Mouse (Mus musculus): ENCODE data around the gene Cep350. TPM values are rescaled to one million over a fixed set of nuclear protein-coding genes. Genes with fewer than 3 reads are reported as not detected.

The Cep350 gene
- polyA plus RNA-seq, 1 experiment from 2014 or later, result 12.6 TPM

GRCm38 (mm10) chr1:155801014-155801991 is 171.8 kb downstream of the Cep350 start:
- no peak overlapping the region for H3K9ac ChIP-seq
- H3K4me3 ChIP-seq, result no peak overlapping the region
- no peak overlapping the region for H3K4me2 ChIP-seq
- H3K36me3 ChIP-seq, result peaks cover 19% of the 10 kb centered on the region
- 67% methylated on average over 11 of the region's 11 CpGs for WGBS
- H3K9me3 ChIP-seq, result no peaks in the 10 kb centered on the region
- no peak overlapping the region for H3K27ac ChIP-seq
- ATAC-seq (ENCODE audit: insufficient number of reproducible peaks, low FRiP score, low TSS enrichment, low read depth), result no peak
- H3K4me1 ChIP-seq, result 0 out of 2 replicates have a peak, but pooled peaks cover 2% of the 10 kb centered on the region
- H3K27me3 ChIP-seq, result no peaks in the 10 kb centered on the region

GRCm38 (mm10) chr1:155798000-155798399 is 175.1 kb downstream of the Cep350 start:
- Histone ChIP-seq H3K4me2 (no peak overlapping the region), H3K27me3 (no peaks in the 10 kb centered on the region), H3K9me3 (no peaks in the 10 kb centered on the region), H3K4me1 (0 out of 2 replicates have a peak, but pooled peaks cover 2% of the 10 kb centered on the region), H3K4me3 (no peak overlapping the region), H3K36me3 (peaks cover 37% of the 10 kb centered on the region), H3K27ac (no peak overlapping the region), H3K9ac (no peak overlapping the region)
- 88% methylated on average over 4 of the region's 4 CpGs for WGBS
- ATAC-seq (ENCODE audit: insufficient number of reproducible peaks, low FRiP score, low TSS enrichment, low read depth), result no peak

GRCm38 (mm10) chr1:155797425-155797824 is 175.6 kb downstream of the Cep350 start:
- Histone ChIP-seq H3K4me3 (no peak overlapping the region), H3K9me3 (no peaks in the 10 kb centered on the region), H3K36me3 (peaks cover 37% of the 10 kb centered on the region), H3K27me3 (no peaks in the 10 kb centered on the region), H3K9ac (no peak overlapping the region), H3K4me1 (0 out of 2 replicates have a peak, but pooled peaks cover 2% of the 10 kb centered on the region), H3K4me2 (no peak overlapping the region), H3K27ac (no peak overlapping the region)
- no peak for ATAC-seq (ENCODE audit: insufficient number of reproducible peaks, low FRiP score, low TSS enrichment, low read depth)
- WGBS, result 83% methylated on average over 4 of the region's 4 CpGs

- ATAC-seq (ENCODE audit: insufficient number of reproducible peaks, low FRiP score, low TSS enrichment, low read depth), result no peak
- Histone ChIP-seq H3K27ac (no peak overlapping the region), H3K9me3 (no peaks in the 10 kb centered on the region), H3K9ac (no peak overlapping the region), H3K4me2 (no peak overlapping the region), H3K4me1 (0 out of 2 replicates have a peak, but pooled peaks cover 2% of the 10 kb centered on the region), H3K27me3 (no peaks in the 10 kb centered on the region), H3K36me3 (peaks cover 41% of the 10 kb centered on the region), H3K4me3 (no peak overlapping the region)
- WGBS, result 72% methylated on average over 11 of the region's 11 CpGs
These were observed 176.2 kb downstream of the Cep350 start for GRCm38 (mm10) chr1:155796757-155797405.

DNA sequence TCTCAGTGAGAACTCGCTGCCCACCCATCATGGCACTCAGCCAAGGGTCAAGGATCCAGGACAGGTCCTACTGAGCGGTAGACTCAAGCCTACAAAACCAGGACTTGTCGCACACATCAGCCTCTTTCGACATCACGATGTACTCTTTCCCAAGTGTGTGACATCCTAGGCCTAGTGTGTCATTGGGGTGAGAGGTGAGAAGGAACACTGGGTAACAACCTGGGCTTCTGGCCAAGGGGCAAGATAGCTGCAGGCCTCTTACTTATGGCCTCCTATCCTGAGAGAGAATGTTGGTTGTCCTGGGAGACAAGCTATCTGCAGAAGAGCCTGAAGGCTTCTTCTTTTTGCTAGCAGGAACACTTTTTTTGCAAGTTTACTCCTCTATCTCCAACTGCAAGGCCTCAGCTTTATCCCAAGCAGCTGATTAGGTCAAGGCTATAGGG is 177.2 kb downstream of the Cep350 start:
- Histone ChIP-seq H3K4me1 (no peaks in the 10 kb centered on the region), H3K4me2 (no peak overlapping the region), H3K27me3 (no peaks in the 10 kb centered on the region), H3K36me3 (peaks cover 48% of the 10 kb centered on the region), H3K4me3 (no peak overlapping the region), H3K9ac (no peak overlapping the region), H3K9me3 (no peaks in the 10 kb centered on the region), H3K27ac (no peak overlapping the region)
- 92% methylated on average over 5 of the region's 5 CpGs for WGBS
- ATAC-seq (ENCODE audit: insufficient number of reproducible peaks, low FRiP score, low TSS enrichment, low read depth), result no peak

Other genes with a start within 250 kb of the Cep350 start
- 0.02 and 0.04 TPM in 2 replicates for gene Lhx4, start 221.6 kb downstream of the Cep350 start, polyA plus RNA-seq (2015; fragmentation: Nextera tagmentation; extraction: Ambion mirVana)
- 47.3 and 48.0 TPM in 2 replicates for gene Qsox1, start 160.4 kb downstream of the Cep350 start, polyA plus RNA-seq (2015; fragmentation: Nextera tagmentation; extraction: Ambion mirVana)
- 116 and 119 TPM in 2 replicates for gene Tor1aip2, start 62.1 kb upstream of the Cep350 start, polyA plus RNA-seq (2015; fragmentation: Nextera tagmentation; extraction: Ambion mirVana)
- gene Tor1aip1, start 63.2 kb upstream of the Cep350 start, polyA plus RNA-seq (2015; fragmentation: Nextera tagmentation; extraction: Ambion mirVana), result 47.7 and 52.3 TPM in 2 replicates
- 0.47 and 0.70 TPM in 2 replicates for gene Fam163a, start 231.8 kb upstream of the Cep350 start, polyA plus RNA-seq (2015; fragmentation: Nextera tagmentation; extraction: Ambion mirVana)

Measured in limb, embryonic 15.5 days (tissue).